In genomic region chr10:19811436-19812172, GRCm38 (mm10) we compare ENCODE assay signal across 8 mouse cellular contexts. TPM values are rescaled to one million over a fixed set of nuclear protein-coding genes. Genes with fewer than 3 reads are reported as not detected.
DNase-seq lines count a peak whose midpoint lies in the region; ATAC-seq lines count a peak whose summit lies in the region.

No protein-coding gene starts in this region.

- DNase-seq in heart, adult 9 months (ENCODE audit: low spot score in 2 of 2): no peak
- DNase-seq in neural tube, embryonic 11.5 days (ENCODE audit: low spot score): peak; percentile 24
- peak; percentile 4 for DNase-seq in cerebellum, adult 8-10 months
- DNase-seq in kidney, postnatal 4 days: peak; percentile 39 to 48
- peak; percentile 32 for DNase-seq in right cerebral cortex, postnatal 4 days
- no peak for DNase-seq in testis, postnatal 10 days (ENCODE audit: low spot score)

- peak overlapping the region; percentile 32 for H3K4me2 ChIP-seq in heart, embryonic 13.5 days
- H3K4me2 ChIP-seq in neural tube, embryonic 11.5 days (ENCODE audit: low read depth): no peak overlapping the region
- H3K4me2 ChIP-seq in neural tube, embryonic 15.5 days: no peak overlapping the region

- H3K36me3 ChIP-seq in heart, embryonic 13.5 days: no peaks in the 10 kb centered on the region
- H3K36me3 ChIP-seq in neural tube, embryonic 11.5 days (ENCODE audit: control insufficient read depth, insufficient read depth, low read length): no peaks in the 10 kb centered on the region
- no peaks in the 10 kb centered on the region for H3K36me3 ChIP-seq in neural tube, embryonic 15.5 days

- no peak overlapping the region for H3K9ac ChIP-seq in heart, embryonic 13.5 days
- H3K9ac ChIP-seq in neural tube, embryonic 11.5 days (ENCODE audit: low read length): no peak overlapping the region
- H3K9ac ChIP-seq in neural tube, embryonic 15.5 days (replicated peaks): no peak overlapping the region

- no peak overlapping the region for H3K4me3 ChIP-seq in heart, embryonic 13.5 days
- H3K4me3 ChIP-seq in neural tube, embryonic 11.5 days (ENCODE audit: low read depth, low read length): no peak overlapping the region
- no peak overlapping the region for H3K4me3 ChIP-seq in neural tube, embryonic 15.5 days (replicated peaks)

- H3K27ac ChIP-seq in heart, embryonic 13.5 days (replicated peaks): 0 out of 2 replicates have a peak overlapping the region, but pooled peaks have one; percentile 43
- H3K27ac ChIP-seq in neural tube, embryonic 11.5 days (ENCODE audit: low read depth, low read length): no peak overlapping the region
- no peak overlapping the region for H3K27ac ChIP-seq in neural tube, embryonic 15.5 days (replicated peaks)

- 30% methylated on average over 9 of the region's 9 CpGs for WGBS in heart, embryonic 13.5 days
- 69% methylated on average over 9 of the region's 9 CpGs for WGBS in neural tube, embryonic 11.5 days
- 66% methylated on average over 9 of the region's 9 CpGs for WGBS in neural tube, embryonic 15.5 days

- no peak for ATAC-seq in heart, embryonic 13.5 days (ENCODE audit: extremely low read depth, insufficient number of reproducible peaks, low FRiP score, low TSS enrichment)
- no peak for ATAC-seq in neural tube, embryonic 11.5 days (ENCODE audit: insufficient read depth, low FRiP score, low TSS enrichment)
- ATAC-seq in neural tube, embryonic 15.5 days (ENCODE audit: low FRiP score): no peak; the same call in 1 of the 2 replicates

- H3K27me3 ChIP-seq in heart, embryonic 13.5 days (replicated peaks): peaks cover 26% of the 10 kb centered on the region
- H3K27me3 ChIP-seq in neural tube, embryonic 11.5 days (ENCODE audit: control insufficient read depth, insufficient read depth, low read length): no peaks in the 10 kb centered on the region
- H3K27me3 ChIP-seq in neural tube, embryonic 15.5 days (replicated peaks): no peaks in the 10 kb centered on the region

- H3K9me3 ChIP-seq in heart, embryonic 13.5 days: no peaks in the 10 kb centered on the region
- no peaks in the 10 kb centered on the region for H3K9me3 ChIP-seq in neural tube, embryonic 11.5 days (ENCODE audit: control insufficient read depth, low read length)
- no peaks in the 10 kb centered on the region for H3K9me3 ChIP-seq in neural tube, embryonic 15.5 days (replicated peaks)

- H3K4me1 ChIP-seq in heart, embryonic 13.5 days: peaks cover 52% of the 10 kb centered on the region
- H3K4me1 ChIP-seq in neural tube, embryonic 11.5 days (ENCODE audit: control insufficient read depth, insufficient read depth, low read length): no peaks in the 10 kb centered on the region
- H3K4me1 ChIP-seq in neural tube, embryonic 15.5 days: no peaks in the 10 kb centered on the region

RNA-seq across cellular contexts. Expression of gene Slc35d3, which starts 39.7 kb away (rescaled TPM):
- polyA plus RNA-seq in heart, embryonic 13.5 days (2015; fragmentation: Nextera tagmentation; extraction: Ambion mirVana): 0.87 and 1.1 TPM in 2 replicates
- 0.66 and 0.78 TPM in 2 replicates for polyA plus RNA-seq in neural tube, embryonic 11.5 days (2014; fragmentation: Nextera tagmentation; extraction: Ambion mirVana)
- polyA plus RNA-seq in neural tube, embryonic 15.5 days (2015; fragmentation: Nextera tagmentation; extraction: Ambion mirVana): 5.0 and 5.3 TPM in 2 replicates

Comparison
In these comparisons a context has a peak if more than half of its experiments do, and no peak if none do; other contexts are left out.
1. DNase-seq: peak in neural tube, embryonic 11.5 days (single experiment), cerebellum, adult 8-10 months (single experiment), kidney, postnatal 4 days (2 of 2) and right cerebral cortex, postnatal 4 days (single experiment); none in heart, adult 9 months (0 of 2) and testis, postnatal 10 days (single experiment).